Mouse (Mus musculus) common myeloid progenitor, adult 5-6 weeks (primary cell): ENCODE data around the gene Ulk4. TPM values are rescaled to one million over a fixed set of nuclear protein-coding genes. Genes with fewer than 3 reads are reported as not detected.

Source experiments
- ATAC-seq: replicated peaks from 2 replicates; pipeline ENCODE4 v1.8.0; 2016; ENCODE audit warnings: low read depth, mild to moderate bottlenecking, moderate TSS enrichment, inconsistent platforms; ENCODE audit not compliant: poor library complexity, severe bottlenecking
- total RNA-seq: library from RNA; stranded (forward); fragments of 200-1000, 187-1606 nt; gene quantifications from 2 replicates; pipeline ENCODE4 v1.2.3, GENCODE M21; 2017

Ulk4 gene
- total RNA-seq, 1 experiment from 2014 or later = 4.0 TPM

DNA sequence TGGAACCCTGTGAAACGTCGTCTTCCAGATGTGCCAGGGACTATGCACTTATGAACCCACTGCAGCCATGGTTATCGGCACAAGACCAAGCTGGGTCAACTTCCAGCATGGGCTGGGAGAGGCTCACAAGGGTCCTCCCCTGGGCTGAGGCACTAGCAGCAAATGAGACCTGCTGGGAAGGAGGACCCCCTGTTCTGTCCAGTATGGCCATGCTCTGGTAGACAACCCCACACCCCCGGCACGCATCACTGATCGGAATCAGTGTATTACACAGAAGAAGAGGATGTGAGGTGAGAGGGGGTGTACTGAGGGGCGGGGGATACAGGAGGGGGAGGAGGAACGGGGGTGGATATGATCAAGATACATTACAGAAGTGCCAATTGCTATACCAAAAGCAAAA is 148.1 kb downstream of the Ulk4 start:
- no peak for ATAC-seq

GRCm38 (mm10) chr9:121127025-121127424 is 150.0 kb downstream of the Ulk4 start:
- no peak for ATAC-seq

DNA sequence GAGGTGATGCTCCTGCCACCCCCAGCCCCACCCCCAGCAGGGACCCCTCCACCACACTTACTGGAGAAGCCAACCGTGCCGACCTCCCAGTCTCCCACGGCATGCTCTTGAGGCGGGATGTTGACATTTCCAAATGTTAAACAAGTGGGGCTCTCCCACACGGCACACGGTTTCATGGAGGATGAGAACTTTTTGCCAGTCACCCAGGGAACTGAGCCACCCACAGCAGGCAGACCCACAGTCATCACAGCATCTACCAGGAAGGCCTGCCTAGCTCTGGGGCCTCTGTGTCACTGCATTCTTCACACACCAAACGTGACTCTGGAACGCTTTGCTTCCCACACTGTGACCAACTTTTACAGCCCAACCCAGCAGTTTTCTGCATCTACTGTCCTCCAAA is 152.3 kb downstream of the Ulk4 start:
- no peak for ATAC-seq

DNA sequence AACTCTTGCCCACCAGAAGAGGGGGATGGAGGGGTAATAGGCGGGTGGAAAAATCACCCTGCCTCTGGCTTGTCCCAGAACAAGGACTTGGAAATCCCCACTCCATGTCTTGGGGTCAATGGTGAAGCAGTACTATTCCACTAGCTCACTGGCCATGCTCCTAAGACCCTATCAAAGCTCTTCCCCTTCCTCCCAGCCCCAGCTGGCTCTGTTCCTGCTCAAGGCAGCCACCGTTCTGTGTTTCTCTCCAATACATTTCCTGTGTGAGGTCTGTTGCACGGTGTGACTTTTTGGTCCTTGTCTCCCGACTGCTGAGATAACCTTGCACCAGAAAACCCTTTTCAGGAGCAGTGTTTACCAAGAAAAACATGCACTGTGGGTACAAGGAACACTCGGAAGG is 155.0 kb downstream of the Ulk4 start:
- ATAC-seq = peak; percentile 63

- ATAC-seq = no peak
Measured at GRCm38 (mm10) chr9:121117936-121118335, 159.1 kb downstream of the Ulk4 start.

GRCm38 (mm10) chr9:121112131-121112530 is 164.9 kb downstream of the Ulk4 start:
- ATAC-seq = no peak

GRCm38 (mm10) chr9:121108110-121108509 is 168.9 kb downstream of the Ulk4 start:
- ATAC-seq = peak; percentile 90

- ATAC-seq = no peak
Measured at GRCm38 (mm10) chr9:121107643-121108042, 169.4 kb downstream of the Ulk4 start.

GRCm38 (mm10) chr9:121107101-121107500 is 169.9 kb downstream of the Ulk4 start:
- no peak for ATAC-seq

- no peak for ATAC-seq
Measured at GRCm38 (mm10) chr9:121101516-121101915, 175.5 kb downstream of the Ulk4 start.

GRCm38 (mm10) chr9:121099453-121099852 is 177.5 kb downstream of the Ulk4 start:
- no peak for ATAC-seq

- ATAC-seq = no peak
Measured at GRCm38 (mm10) chr9:121093760-121094159, 183.2 kb downstream of the Ulk4 start.

DNA sequence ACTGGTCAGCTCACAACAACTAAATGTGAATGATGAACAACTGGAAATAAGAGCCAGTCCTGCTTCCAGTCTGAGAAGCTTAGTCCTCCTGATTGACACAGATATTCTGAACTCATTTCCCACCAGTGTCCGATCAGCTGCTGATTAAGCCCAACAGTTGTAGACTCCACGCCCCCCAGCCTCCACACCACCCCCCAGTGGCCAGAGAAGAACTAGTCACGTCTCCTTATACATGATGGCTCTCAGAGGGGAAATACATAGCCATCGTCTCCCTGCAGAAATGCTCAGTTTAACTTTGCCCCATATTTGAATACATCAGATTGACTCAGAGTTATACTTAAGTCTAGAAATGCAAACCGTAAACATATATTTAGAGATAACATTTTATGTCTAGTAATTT is 184.4 kb downstream of the Ulk4 start:
- ATAC-seq = peak; percentile 56; the same call in 1 of the 2 replicates

- ATAC-seq = no peak
Measured at GRCm38 (mm10) chr9:121091016-121091735, 185.8 kb downstream of the Ulk4 start.

- ATAC-seq = no peak
Measured at GRCm38 (mm10) chr9:121087661-121088060, 189.3 kb downstream of the Ulk4 start.

- ATAC-seq = no peak
Measured at GRCm38 (mm10) chr9:121084191-121084590, 192.8 kb downstream of the Ulk4 start.

GRCm38 (mm10) chr9:121080834-121081233 is 196.2 kb downstream of the Ulk4 start:
- ATAC-seq = no peak

- no peak for ATAC-seq
Measured at GRCm38 (mm10) chr9:121080413-121080812, 196.6 kb downstream of the Ulk4 start.

DNA sequence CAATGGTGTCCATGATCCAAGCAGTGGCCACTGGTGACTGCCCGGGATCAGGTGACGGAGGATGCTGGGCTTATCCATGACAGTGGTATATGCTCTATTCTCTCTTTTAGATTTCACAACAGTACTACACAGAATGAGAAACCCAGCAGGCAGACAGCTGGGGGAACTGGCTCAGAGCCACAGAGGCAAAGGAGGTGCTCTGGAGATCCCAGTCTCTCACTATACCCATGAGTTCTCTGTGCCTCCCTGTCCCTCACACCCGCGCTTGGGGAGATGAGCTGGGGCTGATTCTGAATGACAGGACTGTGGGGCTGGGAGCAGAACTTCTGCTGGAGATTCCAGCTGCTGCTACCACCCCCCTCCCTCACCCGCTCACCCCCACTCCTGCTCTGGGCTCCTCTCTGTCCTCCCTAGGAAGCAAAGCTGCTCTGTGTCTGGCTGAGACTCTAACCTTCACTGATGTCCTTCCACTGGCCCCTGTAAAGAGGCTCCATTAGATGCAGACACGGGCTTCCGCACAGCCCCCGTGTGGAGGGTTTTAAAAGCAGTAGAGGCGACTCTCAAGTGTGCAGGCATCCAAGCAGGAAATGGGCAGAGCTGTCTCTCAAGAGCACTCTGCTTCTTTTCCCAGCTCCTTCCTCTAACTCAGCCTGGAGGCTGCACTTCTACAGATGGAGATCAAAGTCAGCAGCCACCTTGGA is 197.5 kb downstream of the Ulk4 start:
- no peak for ATAC-seq

- ATAC-seq = no peak
Measured at GRCm38 (mm10) chr9:121076291-121076690, 200.7 kb downstream of the Ulk4 start.

DNA sequence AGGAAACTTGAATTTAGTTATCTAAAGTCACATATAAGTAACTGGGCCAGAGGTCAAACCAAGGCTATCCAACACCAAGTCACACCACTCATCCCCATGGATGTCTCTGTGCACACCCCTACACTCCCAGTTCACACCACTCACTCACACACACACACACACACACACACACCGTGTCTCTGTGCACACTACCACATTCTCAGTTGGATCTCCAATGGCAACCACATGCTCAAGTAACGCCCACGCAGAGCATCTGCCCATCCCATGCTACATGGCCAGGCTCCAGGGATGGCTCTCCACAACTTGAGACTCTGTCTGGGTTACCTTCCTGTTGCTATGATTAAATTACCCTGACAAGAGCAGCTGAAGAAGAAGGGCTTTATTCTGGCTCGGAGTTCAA is 201.8 kb downstream of the Ulk4 start:
- no peak for ATAC-seq

DNA sequence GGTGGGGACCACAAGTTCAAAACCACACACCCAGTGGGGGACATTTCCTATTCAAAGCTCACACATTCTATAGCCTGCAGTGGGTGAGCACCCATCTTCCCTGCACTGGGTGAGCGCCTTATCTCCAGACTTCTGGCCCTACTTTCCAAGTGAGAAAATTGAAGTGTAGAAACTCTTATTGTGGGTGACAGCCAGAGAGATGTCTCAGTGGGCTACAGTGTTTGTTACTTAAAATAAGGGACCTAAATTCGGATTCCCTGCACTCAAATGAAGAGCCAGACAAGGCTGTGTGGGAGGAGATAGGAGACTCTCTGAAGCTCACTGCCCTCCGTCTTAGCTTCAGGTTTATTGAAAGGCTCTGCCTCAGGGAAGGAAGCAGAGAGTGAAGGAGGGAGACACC is 202.3 kb downstream of the Ulk4 start:
- no peak for ATAC-seq
